Mouse (Mus musculus) G1E (cell line): ENCODE measurements around the gene Irs1.

Source experiments
- CTCF ChIP-seq: IDR thresholded peaks from 2 replicates; pipeline ENCODE4 v1.5.1; 2012; ENCODE audit warnings: low read depth, low read length, inconsistent platforms, mixed read lengths
- GATA1 ChIP-seq: IDR thresholded peaks from 2 replicates; pipeline ENCODE4 v1.6.1; 2012; ENCODE audit warnings: borderline replicate concordance, low read length, inconsistent platforms, mixed read lengths
- TAL1 ChIP-seq: conservative IDR thresholded peaks from 2 replicates; pipeline ENCODE4 v1.6.1; 2012; ENCODE audit warnings: low read depth, low read length, inconsistent platforms, mixed read lengths

DNA sequence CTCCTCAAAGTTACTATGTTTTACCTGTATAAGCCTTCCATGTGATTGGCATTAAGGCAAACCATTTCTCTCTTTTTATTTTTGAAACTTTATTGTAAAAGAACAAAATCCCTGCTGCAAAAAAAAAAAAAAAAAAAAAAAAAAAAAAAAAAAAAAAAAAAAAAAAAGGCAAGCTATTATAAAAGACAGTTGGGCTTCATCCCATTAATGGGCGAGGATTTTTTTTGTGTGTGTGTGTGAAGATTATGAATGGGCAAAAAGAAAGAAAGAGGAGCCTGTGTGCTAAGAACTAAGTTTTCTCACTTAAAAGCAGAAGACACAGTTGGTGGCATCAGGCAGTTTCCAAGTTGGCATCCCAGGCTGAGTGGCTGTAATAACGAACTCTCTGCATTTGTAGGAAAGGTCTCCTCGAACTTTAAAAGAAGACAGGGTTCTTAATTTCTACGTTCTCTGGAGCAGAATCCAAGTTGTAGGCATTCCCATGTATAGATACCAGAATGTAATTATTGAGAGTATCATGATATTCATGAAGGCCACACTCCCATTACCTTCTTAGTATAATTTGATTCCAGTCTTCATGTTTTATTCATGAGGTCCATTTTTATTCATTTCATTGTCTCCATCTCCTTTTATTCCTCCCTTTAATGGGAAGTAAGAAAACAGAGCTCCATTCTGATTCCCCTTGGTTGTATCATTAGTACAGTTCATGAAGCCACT is 38.2 kb upstream of the Irs1 start:
- TF ChIP-seq TAL1 (no peak), CTCF (no peak), GATA1 (no peak)
